Mouse (Mus musculus) heart, embryonic 16.5 days (tissue): ENCODE measurements around the gene Dock3. TPM values are rescaled to one million over a fixed set of nuclear protein-coding genes. Genes with fewer than 3 reads are reported as not detected.

ENCODE experiments used
- ATAC-seq: fragments of 200-750 bp; cut with Nextera tagmentation; replicated peaks from 2 replicates; pipeline ENCODE4 v1.8.0; 2017; ENCODE audit warnings: moderate number of reproducible peaks; ENCODE audit not compliant: insufficient read depth, low FRiP score; ENCODE audit errors: extremely low read depth
- H3K27ac ChIP-seq: fragments of 300-500 bp; sonication (generic); 2 replicates; pipeline ENCODE4 v1.5.1; 2014; ENCODE audit warnings: mild to moderate bottlenecking, low read length, control low read depth, moderate library complexity
- H3K27me3 ChIP-seq: fragments of 300-500 bp; sonication (generic); 2 replicates; pipeline ENCODE4 v1.6.1; 2014; ENCODE audit warnings: low read length, mixed read lengths; ENCODE audit not compliant: control insufficient read depth, insufficient read depth
- H3K36me3 ChIP-seq: fragments of 300-500 bp; sonication (generic); 2 replicates; pipeline ENCODE4 v1.6.1; 2014; ENCODE audit not compliant: control insufficient read depth, insufficient read depth
- H3K4me1 ChIP-seq: fragments of 300-500 bp; sonication (generic); 2 replicates; pipeline ENCODE4 v1.6.1; 2014; ENCODE audit warnings: low read length, mixed read lengths; ENCODE audit not compliant: control insufficient read depth, insufficient read depth
- H3K4me2 ChIP-seq: fragments of 300-500 bp; sonication (generic); 2 replicates; pipeline ENCODE4 v1.6.1; 2014; ENCODE audit warnings: low read depth, mild to moderate bottlenecking, control low read depth, low read length
- H3K4me3 ChIP-seq: fragments of 300-500 bp; sonication (generic); 2 replicates; pipeline ENCODE4 v1.5.1; 2014; ENCODE audit warnings: mild to moderate bottlenecking, control low read depth, low read length
- H3K9ac ChIP-seq: fragments of 300-500 bp; sonication (generic); 2 replicates; pipeline ENCODE4 v1.6.1; 2014; ENCODE audit warnings: low read length, control low read depth
- H3K9me3 ChIP-seq: fragments of 300-500 bp; sonication (generic); replicated peaks from 2 replicates; pipeline ENCODE4 v1.6.1; 2016; ENCODE audit warnings: low read length; ENCODE audit not compliant: control insufficient read depth
- WGBS: fragments of 180-500 bp; shearing (Covaris S2); extraction: QIAGEN DNeasy Blood & Tissue Kit; methylation state at CpG from one replicate; pipeline ENCODE4 v1.1.7; 2014; 5-methylcytosine and 5-hydroxymethylcytosine counted together
- polyA plus RNA-seq: library from polyadenylated mRNA; unstranded; fragments of >200 nt; fragmentation: Nextera tagmentation; extraction: Ambion mirVana; gene quantifications from 2 replicates; pipeline ENCODE4 v1.2.1, GENCODE M21; 2015

The Dock3 gene
- polyA plus RNA-seq, 1 experiment from 2014 or later: 0.43 TPM

DNA sequence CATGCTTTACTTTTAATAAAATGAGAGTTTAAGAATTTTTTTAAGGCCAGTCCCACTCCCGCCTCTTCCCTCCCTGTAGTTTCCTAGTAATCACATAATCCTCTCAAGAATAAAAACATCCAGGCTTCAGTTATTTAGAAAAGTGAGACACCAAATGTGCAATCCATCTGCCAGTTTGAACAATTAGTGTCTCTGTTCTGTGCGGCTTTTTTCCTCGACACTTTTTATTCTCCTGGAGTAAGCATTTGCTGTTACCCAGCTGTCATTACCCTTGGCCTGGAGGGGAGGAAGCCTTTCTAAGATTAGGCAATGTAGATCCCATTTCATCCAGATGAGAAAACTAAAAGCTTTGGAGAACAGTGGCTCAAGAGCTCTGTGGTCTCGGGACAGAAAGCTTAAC, 221.9 kb downstream of the Dock3 start:
- WGBS: 70% methylated on average over 4 of the region's 4 CpGs
- no peak for ATAC-seq
- Histone ChIP-seq H3K27me3 (no peaks in the 10 kb centered on the region), H3K36me3 (no peaks in the 10 kb centered on the region), H3K4me1 (no peaks in the 10 kb centered on the region), H3K4me3 (no peak overlapping the region), H3K27ac (no peak overlapping the region), H3K4me2 (no peak overlapping the region), H3K9ac (no peak overlapping the region), H3K9me3 (no peaks in the 10 kb centered on the region)

DNA sequence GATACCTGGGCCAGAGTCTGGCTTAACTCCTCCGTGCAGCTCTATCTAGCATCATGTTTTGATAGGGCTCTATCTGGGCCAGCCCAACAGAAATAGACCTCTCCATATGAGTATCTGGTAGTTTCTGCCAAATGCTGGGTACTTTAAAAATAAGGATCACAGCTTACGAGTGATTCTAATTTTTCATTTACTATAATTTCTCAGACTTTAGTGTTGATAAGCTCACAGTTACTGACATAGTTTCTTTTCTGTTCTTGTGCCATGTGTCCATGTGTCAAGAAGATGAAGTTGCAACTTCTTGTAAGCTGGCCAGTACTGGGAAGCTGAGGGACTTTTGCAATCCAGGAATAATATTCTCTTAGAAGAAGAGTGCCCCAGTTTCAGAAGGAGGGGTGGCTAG, 228.5 kb downstream of the Dock3 start:
- Histone ChIP-seq H3K36me3 (no peaks in the 10 kb centered on the region), H3K9ac (no peak overlapping the region), H3K27me3 (no peaks in the 10 kb centered on the region), H3K4me3 (no peak overlapping the region), H3K4me2 (no peak overlapping the region), H3K9me3 (no peaks in the 10 kb centered on the region), H3K27ac (no peak overlapping the region), H3K4me1 (no peaks in the 10 kb centered on the region)
- 58% methylated on average over 2 of the region's 2 CpGs for WGBS
- ATAC-seq: no peak

DNA sequence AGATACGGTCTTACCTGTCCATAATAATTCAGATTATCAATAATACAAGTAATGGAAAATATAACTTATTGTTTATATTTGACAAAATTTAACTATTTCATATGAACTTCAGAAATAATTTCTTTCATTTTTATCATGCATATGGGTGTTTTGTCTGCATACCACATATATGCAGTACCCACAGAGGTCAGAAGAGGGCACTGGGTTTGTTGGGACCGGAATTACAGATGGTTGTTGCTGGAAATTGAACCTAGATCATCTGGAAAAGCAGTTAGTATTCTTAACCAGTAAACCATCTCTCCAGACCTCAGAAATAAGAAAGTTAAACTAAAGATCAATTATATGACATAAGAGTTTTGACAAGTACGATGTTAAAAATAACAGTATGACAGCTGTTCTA, 261.0 kb downstream of the Dock3 start:
- H3K27me3 ChIP-seq: no peaks in the 10 kb centered on the region; the same call in 1 of the 2 replicates
- H3K9ac ChIP-seq: no peak overlapping the region
- ATAC-seq: no peak
- no peak overlapping the region for H3K4me3 ChIP-seq
- no peaks in the 10 kb centered on the region for H3K4me1 ChIP-seq
- no peaks in the 10 kb centered on the region for H3K36me3 ChIP-seq
- 55% methylated on average over 3 of the region's 3 CpGs for whole genome bisulfite sequencing
- no peaks in the 10 kb centered on the region for H3K9me3 ChIP-seq
- H3K4me2 ChIP-seq: no peak overlapping the region
- no peak overlapping the region for H3K27ac ChIP-seq

DNA sequence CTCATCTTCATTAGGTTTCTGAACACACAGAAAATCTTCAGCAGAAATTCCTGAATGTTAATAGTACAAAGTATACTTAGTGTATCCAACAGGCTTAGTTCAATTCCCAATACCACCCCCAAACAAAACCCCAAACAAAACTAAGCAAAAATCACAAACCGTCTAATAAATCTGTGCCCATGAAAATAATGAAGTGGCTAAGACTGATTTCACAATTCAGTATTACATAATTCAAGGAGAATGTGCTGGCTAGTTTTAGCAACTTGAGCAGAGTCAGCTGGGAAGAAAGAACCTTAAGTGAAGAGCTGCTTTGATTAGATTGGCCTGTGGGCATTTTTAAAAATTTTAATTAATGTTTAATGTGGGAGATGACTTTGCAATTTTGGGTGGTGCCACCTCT, 273.3 kb downstream of the Dock3 start:
- H3K9me3 ChIP-seq: no peaks in the 10 kb centered on the region
- no peak overlapping the region for H3K27ac ChIP-seq
- no peaks in the 10 kb centered on the region for H3K27me3 ChIP-seq
- WGBS: 65% methylated on average over 1 of the region's 1 CpGs
- H3K36me3 ChIP-seq: no peaks in the 10 kb centered on the region
- H3K4me2 ChIP-seq: no peak overlapping the region
- H3K4me1 ChIP-seq: no peaks in the 10 kb centered on the region
- no peak for ATAC-seq
- H3K4me3 ChIP-seq: no peak overlapping the region
- H3K9ac ChIP-seq: no peak overlapping the region

DNA sequence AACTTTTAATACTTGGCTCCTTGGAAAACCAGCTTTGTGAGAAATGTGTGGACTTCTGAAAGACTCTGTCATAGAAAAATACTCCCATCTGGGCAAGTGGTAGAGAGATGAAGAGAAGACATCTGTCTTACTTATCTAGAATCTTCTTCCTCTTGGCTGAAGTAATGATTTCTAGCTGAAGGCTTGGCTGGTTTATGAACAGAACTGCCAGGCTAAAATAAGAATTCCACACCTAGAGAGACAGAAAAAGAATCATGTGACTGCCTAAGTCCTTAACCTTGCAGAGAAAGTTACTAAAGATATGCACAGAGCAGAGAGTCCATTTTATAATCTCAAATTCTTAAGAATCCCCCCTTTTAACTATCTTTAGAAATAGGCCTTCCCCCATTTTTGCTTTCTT, 276.2 kb downstream of the Dock3 start:
- Histone ChIP-seq H3K4me3 (no peak overlapping the region), H3K4me1 (no peaks in the 10 kb centered on the region), H3K9me3 (no peaks in the 10 kb centered on the region), H3K4me2 (no peak overlapping the region), H3K9ac (no peak overlapping the region), H3K36me3 (no peaks in the 10 kb centered on the region), H3K27me3 (no peaks in the 10 kb centered on the region), H3K27ac (no peak overlapping the region)
- no peak for ATAC-seq

DNA sequence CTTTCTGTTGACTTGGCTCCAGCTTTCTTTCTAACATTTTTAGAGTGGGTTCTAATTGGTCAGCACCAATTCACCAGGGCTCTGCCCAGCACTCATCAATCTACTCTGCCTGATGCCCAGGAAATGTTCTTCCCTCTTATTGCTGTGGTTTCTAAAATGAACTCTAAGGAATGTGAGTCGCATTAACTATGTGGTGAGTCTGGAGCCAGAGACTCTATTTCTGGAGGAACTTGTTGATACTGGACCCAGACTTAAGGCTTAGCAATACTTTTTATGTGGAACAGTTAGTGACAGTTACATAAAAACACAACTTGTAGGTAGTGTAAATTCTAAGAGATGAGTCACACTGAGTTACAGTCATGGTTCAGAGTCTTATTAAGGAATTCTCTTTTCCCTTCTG, 296.7 kb downstream of the Dock3 start:
- no peak overlapping the region for H3K27ac ChIP-seq
- H3K36me3 ChIP-seq: no peaks in the 10 kb centered on the region
- 74% methylated on average over 1 of the region's 1 CpGs for WGBS
- ATAC-seq: no peak
- H3K9ac ChIP-seq: no peak overlapping the region
- no peak overlapping the region for H3K4me2 ChIP-seq
- H3K9me3 ChIP-seq: no peaks in the 10 kb centered on the region; the same call in 1 of the 2 replicates
- no peak overlapping the region for H3K4me3 ChIP-seq
- no peaks in the 10 kb centered on the region for H3K4me1 ChIP-seq
- no peaks in the 10 kb centered on the region for H3K27me3 ChIP-seq

DNA sequence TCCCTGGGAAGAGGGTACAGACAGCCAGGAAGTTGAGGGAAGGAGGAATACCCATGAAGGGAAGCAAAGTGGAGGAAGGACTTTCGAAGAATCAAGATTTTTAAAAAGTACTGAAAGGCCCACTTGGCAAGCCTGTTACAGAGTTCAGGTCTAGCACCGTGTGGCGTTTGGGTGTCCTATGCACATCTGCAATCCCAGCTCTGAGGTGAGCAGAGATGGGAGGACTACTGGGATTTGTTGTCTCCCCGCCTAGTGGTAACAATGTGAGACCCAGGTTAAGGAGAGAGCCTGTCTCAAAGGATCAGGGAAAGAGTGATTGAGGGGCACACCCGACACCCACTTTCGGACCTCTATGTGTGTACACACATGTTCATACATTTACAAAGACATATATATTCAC, 316.8 kb downstream of the Dock3 start:
- ATAC-seq: no peak
- Histone ChIP-seq H3K27me3 (no peaks in the 10 kb centered on the region), H3K4me1 (no peaks in the 10 kb centered on the region), H3K27ac (no peak overlapping the region), H3K4me3 (no peak overlapping the region), H3K36me3 (no peaks in the 10 kb centered on the region), H3K9me3 (no peaks in the 10 kb centered on the region), H3K4me2 (no peak overlapping the region), H3K9ac (no peak overlapping the region)
- 75% methylated on average over 6 of the region's 6 CpGs for WGBS

DNA sequence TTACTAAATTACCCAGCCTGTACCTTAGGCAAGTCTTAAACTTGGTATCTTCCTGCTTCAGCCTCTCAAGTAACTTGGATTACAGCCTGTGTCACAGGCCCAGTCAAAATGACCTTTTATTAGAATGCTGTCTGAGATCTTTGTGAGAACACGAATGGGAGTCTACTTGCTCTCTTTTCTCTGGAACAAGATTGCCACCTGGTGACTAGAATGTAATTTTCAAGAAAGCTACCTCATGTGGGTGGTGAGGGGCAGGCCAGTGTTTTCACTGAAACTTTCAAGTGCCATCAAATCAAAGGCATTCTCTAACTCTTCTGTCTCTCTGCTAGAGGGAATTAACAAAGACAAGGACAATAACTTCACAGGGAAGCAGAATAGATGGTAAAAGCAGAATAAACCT, 317.9 kb downstream of the Dock3 start:
- Histone ChIP-seq H3K36me3 (no peaks in the 10 kb centered on the region), H3K27me3 (no peaks in the 10 kb centered on the region), H3K4me1 (no peaks in the 10 kb centered on the region), H3K9me3 (no peaks in the 10 kb centered on the region), H3K4me2 (no peak overlapping the region), H3K9ac (no peak overlapping the region), H3K27ac (no peak overlapping the region), H3K4me3 (no peak overlapping the region)
- no peak for ATAC-seq
- 8% methylated on average over 1 of the region's 1 CpGs for WGBS

DNA sequence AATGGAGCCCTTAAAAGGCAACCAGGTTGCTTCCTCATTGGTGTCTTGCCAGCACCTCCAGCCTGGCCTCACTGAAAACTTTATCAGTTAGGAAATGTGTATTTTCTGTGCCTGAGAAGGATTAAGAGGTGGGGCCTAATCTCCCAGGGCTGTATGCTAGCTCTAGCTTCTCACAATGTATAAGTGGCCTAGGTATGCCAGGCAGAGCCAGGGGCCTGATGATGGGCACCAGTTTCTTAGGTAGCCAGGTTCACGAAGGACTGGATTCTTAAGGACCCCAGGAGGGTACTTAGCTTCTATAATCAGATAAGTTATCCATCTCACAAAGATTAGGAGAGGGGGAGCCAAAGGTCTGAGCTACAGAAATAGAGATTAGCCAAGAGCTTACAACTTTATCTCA, 320.1 kb downstream of the Dock3 start:
- H3K27ac ChIP-seq: no peak overlapping the region
- H3K4me2 ChIP-seq: no peak overlapping the region
- no peaks in the 10 kb centered on the region for H3K36me3 ChIP-seq
- H3K27me3 ChIP-seq: no peaks in the 10 kb centered on the region
- H3K4me1 ChIP-seq: peaks cover 2% of the 10 kb centered on the region; the same call in 1 of the 2 replicates
- H3K9me3 ChIP-seq: no peaks in the 10 kb centered on the region
- ATAC-seq: no peak
- H3K4me3 ChIP-seq: no peak overlapping the region
- 40% methylated on average over 1 of the region's 1 CpGs for WGBS
- no peak overlapping the region for H3K9ac ChIP-seq

DNA sequence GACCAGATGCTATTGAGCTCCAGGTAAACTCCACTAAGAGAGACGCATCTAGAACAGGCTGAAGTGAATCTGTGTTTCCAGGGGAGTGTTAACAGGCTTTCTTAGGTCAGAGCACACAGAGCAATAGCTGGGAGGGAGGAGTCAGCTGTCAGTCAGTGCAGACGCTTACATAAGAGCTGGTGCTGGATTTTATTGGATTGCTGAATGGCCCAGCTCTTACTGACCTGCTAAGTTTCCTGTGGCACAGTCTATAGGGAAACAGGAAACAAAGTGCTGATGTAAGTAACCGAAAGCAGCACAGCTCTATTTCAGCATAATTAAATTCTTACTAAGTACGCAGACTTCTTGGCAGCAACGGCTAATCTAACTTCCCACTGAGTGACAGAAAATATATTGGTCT, 323.0 kb downstream of the Dock3 start:
- Histone ChIP-seq H3K36me3 (no peaks in the 10 kb centered on the region), H3K27me3 (no peaks in the 10 kb centered on the region), H3K9ac (no peak overlapping the region), H3K4me3 (no peak overlapping the region), H3K4me1 (peaks cover 2% of the 10 kb centered on the region; the same call in 1 of the 2 replicates), H3K27ac (no peak overlapping the region), H3K9me3 (no peaks in the 10 kb centered on the region), H3K4me2 (no peak overlapping the region)
- ATAC-seq: 0 out of 2 replicates have a peak, but pooled peaks have one; percentile 52
- WGBS: 37% methylated on average over 5 of the region's 5 CpGs
